Comparison of ENCODE assay signal across 9 mouse cellular contexts in genomic region chr7:19164189-19164588, GRCm38 (mm10). TPM values are rescaled to one million over a fixed set of nuclear protein-coding genes. Genes with fewer than 3 reads are reported as not detected.
DNase-seq lines count a peak whose midpoint lies in the region; ATAC-seq lines count a peak whose summit lies in the region.
"Had no signal": no experiment of that assay in that cellular context is flagged by ENCODE, and none has a peak within 500 bp of the region (broad histone marks: within the 10 kb centered on the region; RNA-seq: fewer than 3 reads in every experiment).

No protein-coding gene starts in this region.

- H3K9ac ChIP-seq in heart, embryonic 15.5 days = peak overlapping the region; percentile 42
- H3K9ac ChIP-seq in forebrain, embryonic 13.5 days = no peak overlapping the region
- H3K9ac ChIP-seq in neural tube, embryonic 13.5 days = 0 out of 2 replicates have a peak overlapping the region, but pooled peaks have one; percentile 22

- peaks cover 10% of the 10 kb centered on the region for H3K27me3 ChIP-seq in heart, embryonic 15.5 days
- peaks cover 47% of the 10 kb centered on the region for H3K27me3 ChIP-seq in forebrain, embryonic 13.5 days
- H3K27me3 ChIP-seq in limb, embryonic 10.5 days (ENCODE audit: low read depth, poor library complexity, severe bottlenecking) = peaks cover 75% of the 10 kb centered on the region
- peaks cover 61% of the 10 kb centered on the region for H3K27me3 ChIP-seq in neural tube, embryonic 13.5 days

- WGBS in heart, embryonic 15.5 days = 8% methylated on average over 6 of the region's 6 CpGs
- 0% methylated on average over 6 of the region's 6 CpGs for WGBS in forebrain, embryonic 13.5 days
- WGBS in limb, embryonic 10.5 days = 3% methylated on average over 6 of the region's 6 CpGs
- WGBS in neural tube, embryonic 13.5 days = 0% methylated on average over 6 of the region's 6 CpGs

- no peak for ATAC-seq in heart, embryonic 15.5 days (replicated peaks; ENCODE audit: insufficient number of reproducible peaks, insufficient read depth, low FRiP score, low read depth)
- peak; percentile 26 for ATAC-seq in forebrain, embryonic 13.5 days
- ATAC-seq in neural tube, embryonic 13.5 days (ENCODE audit: low read depth) = no peak
- ATAC-seq: Patski had no signal

- DNase-seq in heart, adult 18-20 months = no peak
- DNase-seq in limb, embryonic 10.5 days (ENCODE audit: low spot score) = peak; percentile 48
- no peak for DNase-seq in natural killer cell, adult 2 months (ENCODE audit: low spot score in 2 of 2)
- DNase-seq in thymus, postnatal 25 days = no peak
- no peak for DNase-seq in c-Kit-positive CD71-positive TER-119-positive erythroid progenitor cells, embryonic 14.5 days (ENCODE audit: low spot score)

- H3K9me3 ChIP-seq in heart, embryonic 15.5 days (replicated peaks) = no peaks in the 10 kb centered on the region
- peaks cover 8% of the 10 kb centered on the region; the same call in 1 of the 2 replicates for H3K9me3 ChIP-seq in forebrain, embryonic 13.5 days (replicated peaks)
- H3K9me3 ChIP-seq in limb, embryonic 10.5 days (replicated peaks) = no peaks in the 10 kb centered on the region
- H3K9me3 ChIP-seq in neural tube, embryonic 13.5 days = no peaks in the 10 kb centered on the region

- peak overlapping the region; percentile 47 for H3K4me3 ChIP-seq in heart, embryonic 15.5 days
- no peak overlapping the region for H3K4me3 ChIP-seq in forebrain, embryonic 13.5 days
- peak overlapping the region; percentile 18 for H3K4me3 ChIP-seq in limb, embryonic 10.5 days
- H3K4me3 ChIP-seq in neural tube, embryonic 13.5 days = no peak overlapping the region

- H3K4me1 ChIP-seq in heart, embryonic 15.5 days (replicated peaks) = peaks cover 52% of the 10 kb centered on the region
- peaks cover 38% of the 10 kb centered on the region for H3K4me1 ChIP-seq in forebrain, embryonic 13.5 days
- H3K4me1 ChIP-seq in limb, embryonic 10.5 days = peaks cover 43% of the 10 kb centered on the region
- H3K4me1 ChIP-seq in neural tube, embryonic 13.5 days (replicated peaks) = peaks cover 33% of the 10 kb centered on the region

- H3K36me3 ChIP-seq in heart, embryonic 15.5 days = peaks cover 9% of the 10 kb centered on the region; the same call in 1 of the 2 replicates
- no peaks in the 10 kb centered on the region for H3K36me3 ChIP-seq in forebrain, embryonic 13.5 days (ENCODE audit: poor library complexity, severe bottlenecking)
- H3K36me3 ChIP-seq in limb, embryonic 10.5 days = no peaks in the 10 kb centered on the region
- no peaks in the 10 kb centered on the region for H3K36me3 ChIP-seq in neural tube, embryonic 13.5 days

- peak overlapping the region; percentile 65 for H3K4me2 ChIP-seq in heart, embryonic 15.5 days
- H3K4me2 ChIP-seq in forebrain, embryonic 13.5 days = peak overlapping the region; percentile 42
- no peak overlapping the region for H3K4me2 ChIP-seq in neural tube, embryonic 13.5 days

- peak overlapping the region; percentile 89; the same call in 1 of the 2 replicates for H3K27ac ChIP-seq in heart, embryonic 15.5 days
- no peak overlapping the region for H3K27ac ChIP-seq in forebrain, embryonic 13.5 days
- H3K27ac ChIP-seq in limb, embryonic 10.5 days = no peak overlapping the region
- H3K27ac ChIP-seq in neural tube, embryonic 13.5 days (replicated peaks) = no peak overlapping the region

RNA-seq across cellular contexts. Expression of gene Gipr, which starts 1.7 kb away (rescaled TPM):
- 73.8 and 73.9 TPM in 2 replicates for polyA plus RNA-seq in heart, embryonic 15.5 days (2015; fragmentation: Nextera tagmentation; extraction: Ambion mirVana)
- under 1 TPM in 1 of 2 experiments, not detected in 1; 0.13 TPM for total RNA-seq in heart, adult 18-20 months (2021)
- 5.2 and 6.6 TPM in 2 replicates for polyA plus RNA-seq in forebrain, embryonic 13.5 days (2015; fragmentation: Nextera tagmentation; extraction: Ambion mirVana)
- 0.06 and 0.09 TPM in 2 replicates for polyA plus RNA-seq in limb, embryonic 10.5 days (2016; fragmentation: Nextera tagmentation; extraction: Ambion mirVana)
- 1.3 and 1.4 TPM in 2 replicates for polyA plus RNA-seq in neural tube, embryonic 13.5 days (2015; fragmentation: Nextera tagmentation; extraction: Ambion mirVana)

RNA-seq across cellular contexts. Expression of gene Eml2, which starts 12.0 kb away (rescaled TPM):
- polyA plus RNA-seq in heart, embryonic 15.5 days (2015; fragmentation: Nextera tagmentation; extraction: Ambion mirVana) = 18.9 and 21.0 TPM in 2 replicates
- total RNA-seq in heart, adult 18-20 months (2021) = 10 to 100 TPM; 36.7 to 38.7 TPM
- 6.4 and 7.0 TPM in 2 replicates for polyA plus RNA-seq in forebrain, embryonic 13.5 days (2015; fragmentation: Nextera tagmentation; extraction: Ambion mirVana)
- 3.2 and 6.4 TPM in 2 replicates for polyA plus RNA-seq in limb, embryonic 10.5 days (2016; fragmentation: Nextera tagmentation; extraction: Ambion mirVana)
- 6.8 and 8.1 TPM in 2 replicates for polyA plus RNA-seq in neural tube, embryonic 13.5 days (2015; fragmentation: Nextera tagmentation; extraction: Ambion mirVana)

RNA-seq across cellular contexts. Expression of gene Snrpd2, which starts 14.7 kb away (rescaled TPM):
- polyA plus RNA-seq in heart, embryonic 15.5 days (2015; fragmentation: Nextera tagmentation; extraction: Ambion mirVana) = 93.2 and 96.6 TPM in 2 replicates
- total RNA-seq in heart, adult 18-20 months (2021) = 10 to 100 TPM; 60.8 to 61.3 TPM
- 159 and 164 TPM in 2 replicates for polyA plus RNA-seq in forebrain, embryonic 13.5 days (2015; fragmentation: Nextera tagmentation; extraction: Ambion mirVana)
- 176 and 199 TPM in 2 replicates for polyA plus RNA-seq in limb, embryonic 10.5 days (2016; fragmentation: Nextera tagmentation; extraction: Ambion mirVana)
- polyA plus RNA-seq in neural tube, embryonic 13.5 days (2015; fragmentation: Nextera tagmentation; extraction: Ambion mirVana) = 108 and 118 TPM in 2 replicates

RNA-seq across cellular contexts. Expression of gene Qpctl, which starts 15.1 kb away (rescaled TPM):
- polyA plus RNA-seq in heart, embryonic 15.5 days (2015; fragmentation: Nextera tagmentation; extraction: Ambion mirVana) = 8.8 and 10.0 TPM in 2 replicates
- 1 to 10 TPM; 4.0 to 4.2 TPM for total RNA-seq in heart, adult 18-20 months (2021)
- 16.5 and 17.7 TPM in 2 replicates for polyA plus RNA-seq in forebrain, embryonic 13.5 days (2015; fragmentation: Nextera tagmentation; extraction: Ambion mirVana)
- 12.5 and 14.4 TPM in 2 replicates for polyA plus RNA-seq in limb, embryonic 10.5 days (2016; fragmentation: Nextera tagmentation; extraction: Ambion mirVana)
- polyA plus RNA-seq in neural tube, embryonic 13.5 days (2015; fragmentation: Nextera tagmentation; extraction: Ambion mirVana) = 21.7 and 22.2 TPM in 2 replicates

RNA-seq across cellular contexts. Expression of gene Fbxo46, which starts 44.5 kb away (rescaled TPM):
- 7.3 and 9.6 TPM in 2 replicates for polyA plus RNA-seq in heart, embryonic 15.5 days (2015; fragmentation: Nextera tagmentation; extraction: Ambion mirVana)
- 1 to 10 TPM; 5.5 to 5.7 TPM for total RNA-seq in heart, adult 18-20 months (2021)
- polyA plus RNA-seq in forebrain, embryonic 13.5 days (2015; fragmentation: Nextera tagmentation; extraction: Ambion mirVana) = 19.1 and 22.2 TPM in 2 replicates
- polyA plus RNA-seq in limb, embryonic 10.5 days (2016; fragmentation: Nextera tagmentation; extraction: Ambion mirVana) = 15.2 and 19.6 TPM in 2 replicates
- polyA plus RNA-seq in neural tube, embryonic 13.5 days (2015; fragmentation: Nextera tagmentation; extraction: Ambion mirVana) = 17.7 and 18.1 TPM in 2 replicates

Comparison
In these comparisons a context has a peak if more than half of its experiments do, and no peak if none do; other contexts are left out.
1. H3K4me3 ChIP-seq: peak in heart, embryonic 15.5 days (single experiment) and limb, embryonic 10.5 days (single experiment); none in forebrain, embryonic 13.5 days (single experiment) and neural tube, embryonic 13.5 days (single experiment).